Mouse (Mus musculus): ENCODE results near the gene Cfap73. TPM values are rescaled to one million over a fixed set of nuclear protein-coding genes. Genes with fewer than 3 reads are reported as not detected.

Cfap73 gene
- total and polyA plus RNA-seq, 3 experiments: 0.26 TPM; not detected in 2

DNA sequence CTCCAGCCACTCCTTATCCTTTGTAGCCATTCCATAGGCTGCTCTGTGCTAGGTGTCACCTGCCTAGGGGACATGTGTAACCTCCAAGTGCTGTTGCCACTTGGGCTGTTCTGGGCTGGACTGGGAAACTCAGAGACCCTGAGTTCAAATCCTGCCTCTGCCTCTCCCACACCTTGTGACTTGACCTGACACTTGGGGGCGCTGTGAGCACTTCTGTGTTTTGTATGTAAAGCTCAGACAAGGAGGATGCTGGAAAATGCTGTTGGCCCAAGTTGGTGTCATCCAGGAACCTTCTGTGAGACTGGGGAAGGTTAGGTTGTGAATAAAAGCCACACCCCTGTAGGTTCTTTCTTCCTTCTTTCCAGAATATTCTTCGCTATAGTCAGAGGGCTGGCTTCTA is 30.9 kb upstream of the Cfap73 start:
- H3K4me1 ChIP-seq (ENCODE audit: control insufficient read depth in 1 of 2, insufficient read depth in 2 of 2): peaks cover 4 to 38% of the 10 kb centered on the region in 2 experiments; a peak in 3 of 4 replicates
- in situ Hi-C loops (cut with MboI; ENCODE audit: low pct_ligation_motif_present, low pct_unique_long_range_greater_than_20kb, low sequenced_read_pairs) (no loop called here), dilution Hi-C loops (cut with MboI; ENCODE audit: extremely low pct_ligation_motif_present, extremely low pct_unique_long_range_greater_than_20kb, low sequenced_read_pairs) (no loop called here)
- H3K27me3 ChIP-seq (replicated peaks): no peaks in the 10 kb centered on the region
- peaks cover 23 to 89% of the 10 kb centered on the region in 2 experiments for H3K36me3 ChIP-seq (replicated peaks in 1 of 2; ENCODE audit: control insufficient read depth in 1 of 2, insufficient read depth in 1 of 2, low read length in 1 of 2)
- H3K27ac ChIP-seq (ENCODE audit: insufficient read depth, low read depth): no peak overlapping the region
- H3K4me2 ChIP-seq (ENCODE audit: insufficient read depth, low read depth, poor library complexity, severe bottlenecking): no peak overlapping the region
- no peaks in the 10 kb centered on the region for H3K79me2 ChIP-seq (replicated peaks; ENCODE audit: control insufficient read depth, extremely low read depth, insufficient read depth, poor library complexity, severe bottlenecking)
- DNase-seq (ENCODE audit: extremely low read depth): no peak
- no peaks in the 10 kb centered on the region for H3K9me3 ChIP-seq (replicated peaks; ENCODE audit: low read length)
- no peak overlapping the region for H3K4me3 ChIP-seq (replicated peaks in 1 of 3; ENCODE audit: low read depth in 2 of 3, low read length in 2 of 3, poor library complexity in 1 of 3)
- H3K9ac ChIP-seq (ENCODE audit: insufficient read depth, low read depth): no peak overlapping the region
- TF ChIP-seq PAX5 (IDR thresholded peaks at IDR 0.05; ENCODE audit: low read length) (no peak), ZNF384 (IDR thresholded peaks at IDR 0.05; ENCODE audit: low read depth, low read length) (no peak), E2F4 (IDR thresholded peaks at IDR 0.05; ENCODE audit: insufficient replicate concordance, low read depth, low read length) (no peak), CTCF (conservative IDR thresholded peaks at IDR 0.05 in 1 of 2, IDR thresholded peaks at IDR 0.05 in 1 of 2; ENCODE audit: low read depth in 2 of 2, low read length in 2 of 2) (peak in 1 of 2 experiments; percentile 28; a peak in 2 of 4 replicates), MAFK (IDR thresholded peaks at IDR 0.05; ENCODE audit: insufficient replicate concordance, low read length) (no peak)

GRCm38 (mm10) chr5:120660816-120661215 is 26.8 kb upstream of the Cfap73 start:
- dilution Hi-C loops (cut with MboI; ENCODE audit: extremely low pct_ligation_motif_present, extremely low pct_unique_long_range_greater_than_20kb, low sequenced_read_pairs) (no loop called here), in situ Hi-C loops (cut with MboI; ENCODE audit: low pct_ligation_motif_present, low pct_unique_long_range_greater_than_20kb, low sequenced_read_pairs) (no loop called here)
- Histone ChIP-seq H3K79me2 (replicated peaks; ENCODE audit: control insufficient read depth, extremely low read depth, insufficient read depth, poor library complexity, severe bottlenecking) (no peaks in the 10 kb centered on the region), H3K4me3 (replicated peaks in 1 of 3; ENCODE audit: low read depth in 2 of 3, low read length in 2 of 3, poor library complexity in 1 of 3) (no peak overlapping the region), H3K9me3 (replicated peaks; ENCODE audit: low read length) (no peaks in the 10 kb centered on the region), H3K27ac (ENCODE audit: insufficient read depth, low read depth) (no peak overlapping the region), H3K4me2 (ENCODE audit: insufficient read depth, low read depth, poor library complexity, severe bottlenecking) (no peak overlapping the region), H3K36me3 (replicated peaks in 1 of 2; ENCODE audit: control insufficient read depth in 1 of 2, insufficient read depth in 1 of 2, low read length in 1 of 2) (peaks cover 21 to 94% of the 10 kb centered on the region in 2 experiments), H3K4me1 (ENCODE audit: control insufficient read depth in 1 of 2, insufficient read depth in 2 of 2) (peaks cover 4 to 27% of the 10 kb centered on the region in 2 experiments), H3K9ac (ENCODE audit: insufficient read depth, low read depth) (no peak overlapping the region), H3K27me3 (replicated peaks) (no peaks in the 10 kb centered on the region)
- no peak for DNase-seq (ENCODE audit: extremely low read depth)
- no peak for TF ChIP-seq MAZ (IDR thresholded peaks at IDR 0.05; ENCODE audit: low read depth, low read length)
- no peak for TF ChIP-seq USF1 (IDR thresholded peaks at IDR 0.05; ENCODE audit: low read depth, low read length)
- TF ChIP-seq POLR2AphosphoS2 (IDR thresholded peaks at IDR 0.05; ENCODE audit: low read depth, low read length): no peak
- TF ChIP-seq UBTF (IDR thresholded peaks at IDR 0.05; ENCODE audit: low read depth, low read length): no peak
- no peak for TF ChIP-seq ZNF384 (IDR thresholded peaks at IDR 0.05; ENCODE audit: low read depth, low read length)
- no peak for TF ChIP-seq ZC3H11A (IDR thresholded peaks at IDR 0.05; ENCODE audit: low read depth, low read length)
- no peak for TF ChIP-seq SMC3 (IDR thresholded peaks at IDR 0.05; ENCODE audit: low read depth, low read length)
- TF ChIP-seq ELF1 (IDR thresholded peaks at IDR 0.05; ENCODE audit: low read depth, low read length): no peak
- no peak for TF ChIP-seq NELFE (IDR thresholded peaks at IDR 0.05; ENCODE audit: low read depth, low read length)
- TF ChIP-seq JUND (conservative IDR thresholded peaks at IDR 0.05; ENCODE audit: low read depth, low read length): no peak
- TF ChIP-seq GABPA (IDR thresholded peaks at IDR 0.05; ENCODE audit: insufficient replicate concordance, low read depth, low read length): no peak
- TF ChIP-seq EP300 (IDR thresholded peaks at IDR 0.05; ENCODE audit: low read length): no peak
- TF ChIP-seq HCFC1 (IDR thresholded peaks at IDR 0.05; ENCODE audit: low read depth, low read length): no peak
- no peak for TF ChIP-seq CHD2 (IDR thresholded peaks at IDR 0.05; ENCODE audit: low read length)

Measured in CH12.LX (cell line).